Mouse (Mus musculus) embryo, embryonic 10.5 days (tissue): ENCODE measurements around the gene Zzz3.

Source experiments
- DNase-seq: peaks from one replicate; pipeline ENCODE4 v3.0.0-alpha.2; 2015; ENCODE audit warnings: low spot score

Gene Zzz3

DNA sequence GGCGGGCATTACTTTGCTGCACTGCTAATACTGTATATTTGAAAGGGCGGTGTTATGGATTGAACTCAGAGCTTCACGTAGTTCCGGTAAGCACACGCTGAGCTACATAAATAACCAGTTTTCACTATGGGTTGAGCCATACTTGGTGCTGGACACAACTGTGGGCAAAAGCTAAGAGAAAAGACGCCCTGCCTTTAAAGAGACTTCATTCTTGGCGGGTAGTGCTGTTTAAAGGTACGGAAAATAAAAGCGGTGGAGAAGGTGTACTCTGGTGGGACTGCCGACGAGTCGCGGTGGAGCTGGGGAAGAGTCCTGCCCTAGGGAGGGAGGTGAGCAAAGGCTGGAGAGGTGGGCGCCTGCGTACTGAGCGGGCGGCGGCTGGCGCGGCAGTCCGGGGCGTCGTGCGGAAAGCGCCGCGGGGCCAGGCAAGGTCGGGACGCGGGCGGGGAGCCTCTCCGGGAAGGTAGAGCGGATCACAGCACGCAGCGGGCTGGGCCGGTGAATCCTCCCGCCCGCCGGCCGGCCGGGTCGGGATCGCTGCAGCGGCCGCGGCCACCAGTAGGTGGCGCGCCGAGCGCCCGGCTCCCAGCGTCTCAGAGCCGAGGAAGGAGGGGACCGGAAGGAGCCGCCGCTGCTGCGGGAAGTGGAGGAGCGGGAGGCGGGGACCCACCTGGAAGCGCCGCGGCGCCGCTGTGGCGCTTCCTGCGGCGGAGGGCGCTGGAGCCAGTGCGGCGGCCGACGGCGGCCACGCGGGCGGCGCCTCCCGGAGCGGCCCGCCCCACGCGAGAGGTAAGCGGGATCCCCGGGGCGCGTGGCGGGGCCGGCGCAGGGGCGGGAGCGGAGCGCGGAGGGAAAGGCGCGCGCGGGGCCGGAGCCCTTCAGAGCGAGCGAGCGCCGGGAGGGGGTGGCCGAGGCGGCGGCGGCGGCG, at the start of gene Zzz3:
TSS of gene Zzz3 (plus strand) at position 124 of the 928 bp plus-strand sequence.
- DNase-seq = peak; percentile 94

DNA sequence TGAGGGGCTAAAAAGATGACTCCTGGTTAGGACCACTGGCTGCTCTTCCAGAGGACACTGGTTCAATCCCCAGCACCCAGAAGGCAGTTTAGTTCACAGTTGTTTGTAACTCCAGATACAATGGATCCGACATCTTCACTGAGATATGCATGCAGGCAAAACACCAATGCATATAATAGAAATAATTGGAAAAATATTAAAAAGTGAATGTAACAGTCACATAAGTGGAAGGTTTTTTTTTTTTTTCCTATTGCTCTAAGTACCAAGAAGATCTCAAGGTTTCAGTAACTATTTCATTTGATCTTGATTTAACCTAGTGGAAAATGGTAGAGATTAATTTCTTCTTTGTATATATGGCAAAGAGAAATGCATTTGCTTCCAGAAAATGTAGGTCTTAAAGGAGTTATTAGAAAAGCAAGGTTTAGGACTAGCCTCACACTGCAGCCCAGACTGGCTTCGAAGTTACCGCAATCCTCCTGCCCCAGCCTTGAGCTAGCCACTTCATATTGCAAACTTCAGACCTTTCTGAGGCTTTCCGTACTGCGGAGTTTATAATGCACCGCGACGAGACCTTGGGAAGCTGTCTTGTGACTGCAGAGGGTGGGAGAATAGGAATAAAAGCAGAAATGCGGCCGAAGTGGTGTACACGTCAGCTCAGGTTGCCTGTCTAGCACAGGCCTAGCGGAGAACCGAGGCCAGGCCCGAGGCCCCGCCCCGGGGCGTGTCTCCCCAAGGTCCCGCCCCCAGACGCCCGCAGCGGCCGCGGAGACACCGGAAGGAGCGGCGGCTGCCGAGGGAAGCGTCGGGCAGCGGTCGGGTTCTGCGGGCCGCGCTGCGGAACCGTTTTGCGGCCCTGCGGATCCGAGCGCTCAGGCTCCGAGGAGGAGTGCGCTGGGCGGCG, 49.3 kb upstream of the Zzz3 start, which contains the start of gene Usp33:
TSS of gene Usp33 (plus strand) at position 747 of the 901 bp plus-strand sequence.
- peak; percentile 94 for DNase-seq

DNA sequence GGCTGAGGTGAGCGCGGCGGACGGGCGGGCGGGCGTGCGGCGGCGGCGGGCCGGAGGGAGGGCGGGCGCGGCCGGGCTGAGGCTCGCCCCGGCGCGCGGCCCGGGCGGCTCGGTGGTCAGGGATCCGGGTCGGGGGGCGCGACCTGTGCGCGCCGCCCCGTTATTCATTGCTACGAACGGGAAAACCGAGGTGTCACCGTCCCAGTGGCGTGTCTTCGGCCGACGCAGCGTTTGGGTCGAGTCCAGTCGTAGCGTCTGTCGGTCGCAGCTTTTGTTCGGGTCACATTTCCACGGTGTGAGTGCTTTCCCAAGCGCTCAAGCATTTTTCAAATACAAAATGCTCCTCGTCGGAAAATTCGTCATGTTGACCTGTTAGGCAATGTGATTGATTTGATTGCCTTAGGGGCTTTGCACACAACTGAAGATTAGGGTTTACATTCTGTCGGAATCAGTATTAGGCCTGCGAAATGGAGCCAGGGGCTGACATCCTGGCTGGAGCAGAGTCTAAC, 48.6 kb upstream of the Zzz3 start:
- peak; percentile 51 for DNase-seq

DNA sequence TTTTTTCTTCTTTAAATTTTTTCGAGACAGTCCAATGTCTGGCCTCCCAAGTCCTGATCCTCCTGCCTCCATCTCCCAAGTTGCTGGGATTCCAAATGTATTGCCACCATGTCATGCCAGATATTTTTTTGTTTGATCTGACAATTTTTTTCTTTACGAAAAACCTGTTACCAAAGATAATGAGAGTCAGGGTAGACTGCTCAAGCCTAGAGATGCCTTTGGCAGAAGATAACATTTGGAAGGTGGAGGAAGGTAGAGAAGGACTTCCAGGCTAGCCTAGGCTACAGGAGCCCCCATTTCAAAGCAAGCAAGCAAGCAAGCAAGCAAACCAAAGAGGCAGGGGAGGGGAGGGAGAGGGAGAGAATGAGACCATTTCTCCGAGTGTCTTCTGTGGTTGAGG, 48.0 kb upstream of the Zzz3 start:
- DNase-seq = no peak

DNA sequence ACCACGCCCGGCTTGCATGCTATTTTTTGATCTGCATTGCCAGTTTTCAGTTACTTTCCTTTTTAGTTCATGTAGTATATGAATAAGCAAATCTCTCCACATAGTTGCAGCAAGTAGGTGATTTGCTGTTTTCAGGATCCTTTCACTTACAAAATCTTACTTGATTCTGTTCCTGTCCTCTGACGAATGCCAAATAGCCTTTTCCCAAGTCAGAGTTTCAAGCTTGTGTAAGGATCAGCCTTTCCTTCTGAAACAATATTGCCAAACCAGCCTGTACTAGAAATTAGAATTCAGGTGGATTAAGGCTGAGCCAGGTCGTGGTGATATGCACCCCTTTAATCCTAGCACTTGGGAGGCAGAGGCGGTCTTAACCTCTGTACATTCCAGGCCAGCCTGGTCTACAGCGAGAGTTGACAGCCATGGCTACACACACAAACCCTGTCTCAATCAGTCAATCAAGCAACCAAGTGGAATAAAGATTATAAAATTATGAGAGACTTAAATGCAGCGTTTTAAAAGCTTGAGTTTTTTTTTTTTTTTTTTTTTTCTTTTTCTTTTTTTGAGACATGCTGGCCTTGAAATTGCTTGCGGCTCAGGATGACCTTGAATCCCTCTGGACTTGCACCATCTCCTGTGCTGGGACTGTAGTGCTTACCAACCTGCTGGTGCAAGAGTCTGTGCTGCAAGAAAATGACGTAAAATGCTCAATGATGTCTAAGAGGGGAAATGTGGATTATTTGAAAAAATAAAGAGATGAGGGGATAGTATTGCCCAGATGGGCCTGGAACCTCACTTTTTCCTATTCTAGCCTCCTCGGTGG, 47.1 kb upstream of the Zzz3 start:
- no peak for DNase-seq

DNA sequence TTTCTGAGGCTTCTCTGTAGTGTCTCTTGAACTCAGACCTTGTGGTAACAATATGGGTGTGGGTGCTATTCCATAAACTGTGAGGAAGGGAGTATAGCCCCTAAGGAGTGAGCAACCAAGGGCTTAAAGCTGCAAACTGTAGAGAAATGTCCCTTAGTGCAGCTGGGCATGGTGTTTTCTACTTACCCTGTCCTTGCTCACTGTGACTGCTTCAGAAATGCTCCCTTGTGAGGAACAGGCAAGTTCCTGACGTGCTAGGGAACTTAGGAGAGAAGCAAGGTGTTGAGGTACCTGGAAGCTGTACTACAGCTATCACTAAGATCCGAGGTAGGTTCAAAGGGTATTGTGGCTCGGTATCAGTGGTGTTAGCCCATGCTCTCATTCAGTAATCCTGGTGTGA, 44.8 kb upstream of the Zzz3 start:
- no peak for DNase-seq

DNA sequence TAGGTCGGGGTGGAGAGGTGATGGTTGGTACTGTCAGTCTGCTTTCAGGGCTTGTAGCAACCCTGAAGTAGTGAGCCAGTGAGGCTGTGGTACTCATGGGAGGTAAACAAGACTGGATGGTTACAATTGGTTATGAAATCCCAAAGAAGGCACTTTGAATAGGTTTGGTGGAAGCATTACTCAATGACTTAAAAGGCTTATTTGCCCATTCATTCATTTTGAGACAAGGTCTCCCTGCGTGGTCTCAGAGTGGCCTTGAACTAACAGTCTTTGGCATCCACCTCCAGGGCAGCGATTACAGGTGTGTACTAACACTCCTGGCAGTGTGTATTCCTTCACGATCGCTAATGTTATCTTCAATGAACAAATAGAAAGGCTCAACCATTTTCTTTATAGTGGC, 44.3 kb upstream of the Zzz3 start:
- DNase-seq = no peak

DNA sequence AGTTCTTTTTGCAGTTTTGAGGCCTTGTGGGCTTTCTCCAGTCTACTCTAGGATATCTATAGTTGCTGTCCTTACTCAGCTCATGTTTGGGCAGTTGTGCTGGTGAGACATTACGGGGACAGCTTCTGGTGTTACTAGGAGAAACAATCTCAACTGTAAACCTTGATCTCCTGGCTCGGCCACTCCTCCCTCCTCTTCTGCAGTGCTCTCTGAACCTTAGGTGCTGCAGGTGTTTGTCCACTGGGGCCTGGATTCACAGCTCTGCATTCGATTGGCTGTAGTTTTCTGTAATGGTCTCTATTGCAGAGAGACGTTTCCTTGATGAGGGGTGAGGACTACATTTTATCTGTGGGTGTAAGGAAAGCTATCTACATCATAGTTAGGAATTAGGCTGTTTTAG, 43.0 kb upstream of the Zzz3 start:
- no peak for DNase-seq

DNA sequence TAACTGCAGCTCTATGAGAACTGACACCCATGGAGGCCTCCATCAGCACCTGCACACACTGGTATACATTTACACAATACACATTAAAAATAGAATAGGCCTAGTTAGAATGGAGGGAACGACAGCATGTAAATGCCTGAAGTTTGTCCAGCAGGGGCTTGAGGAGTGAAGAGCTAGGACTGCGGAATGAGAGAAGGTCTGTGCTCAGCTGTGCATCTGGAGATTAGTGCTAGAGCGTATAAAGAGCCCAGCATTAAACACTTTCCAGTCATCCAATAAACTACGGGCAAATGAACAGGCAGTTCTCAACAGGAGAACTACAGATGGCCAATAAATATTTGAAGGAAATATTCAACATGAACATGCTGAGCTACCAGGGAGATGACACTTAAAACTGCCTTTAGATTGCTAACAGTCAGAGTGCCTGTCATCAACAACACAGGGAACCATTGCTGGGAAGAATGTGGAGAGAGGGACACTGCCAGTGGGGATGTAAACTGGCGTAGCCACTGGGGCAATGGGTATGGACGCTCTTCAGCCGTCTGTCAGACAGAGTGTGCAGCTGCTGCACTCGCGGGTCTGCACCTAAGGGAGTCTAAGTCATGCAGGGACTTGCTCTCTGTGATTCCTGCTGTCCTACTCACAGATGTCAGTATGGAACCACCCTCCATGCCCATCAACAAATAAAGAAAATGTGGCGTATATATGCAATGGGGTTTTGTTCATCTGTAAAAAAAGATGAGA, 41.7 kb upstream of the Zzz3 start:
- DNase-seq = no peak

DNA sequence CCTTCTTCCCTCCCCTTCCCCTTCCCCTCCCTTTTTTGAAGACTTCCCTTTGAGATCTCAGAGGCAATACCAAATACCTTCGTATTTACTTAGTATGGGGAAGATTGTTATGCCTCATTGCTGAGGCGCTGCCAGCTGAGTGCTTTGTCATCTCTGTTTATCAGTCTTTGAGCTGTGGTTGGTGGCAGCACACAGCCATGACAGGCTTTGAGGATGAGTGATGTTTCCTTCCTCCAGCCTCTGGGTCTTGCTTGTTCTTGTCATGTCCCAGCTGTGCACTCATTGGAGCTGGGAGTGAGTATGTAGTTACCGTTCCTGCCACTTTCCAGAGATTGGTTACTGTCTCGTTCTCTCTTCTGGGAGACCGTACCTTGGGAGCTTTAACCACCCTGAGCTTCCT, 39.9 kb upstream of the Zzz3 start:
- peak; percentile 21 for DNase-seq

DNA sequence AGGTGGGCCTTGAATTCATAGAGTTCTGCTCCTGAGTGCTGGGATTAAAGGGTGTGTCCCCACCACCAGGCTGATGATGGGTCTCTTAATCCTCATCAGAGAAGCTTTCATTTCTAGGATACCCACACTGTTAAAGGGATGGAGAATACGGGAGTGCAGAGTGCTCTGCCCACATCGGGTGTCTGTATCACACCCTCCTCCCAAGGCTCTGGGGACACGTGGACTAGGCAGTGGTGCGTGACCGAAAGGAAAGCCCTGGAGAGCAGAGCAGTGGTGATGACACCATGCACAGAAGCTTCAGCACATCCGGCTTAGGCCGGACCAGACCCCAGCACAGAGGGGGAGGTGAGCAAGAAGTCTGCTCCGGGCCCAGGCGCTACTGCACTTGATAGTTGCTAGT, 38.5 kb upstream of the Zzz3 start:
- DNase-seq = no peak

DNA sequence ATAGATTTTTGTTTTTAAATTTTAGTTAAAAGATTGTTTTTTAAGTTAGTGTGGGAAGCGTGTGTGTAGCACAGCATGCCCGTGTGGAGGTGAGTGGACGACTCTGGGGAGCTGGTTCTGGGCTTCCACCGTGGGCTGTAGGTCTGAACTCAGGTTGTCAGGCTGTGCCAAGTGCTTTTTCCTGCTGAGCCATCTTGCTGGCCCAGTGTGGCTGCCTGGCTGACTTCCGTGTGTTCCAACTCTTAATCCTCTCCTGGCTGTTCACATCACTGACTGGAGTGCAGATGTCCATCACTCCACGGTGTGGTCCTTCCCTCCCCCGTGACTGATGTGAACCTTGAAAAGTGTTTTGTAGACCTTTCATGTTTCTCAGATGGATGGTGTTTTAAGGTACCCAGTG, 36.1 kb upstream of the Zzz3 start:
- DNase-seq = no peak

DNA sequence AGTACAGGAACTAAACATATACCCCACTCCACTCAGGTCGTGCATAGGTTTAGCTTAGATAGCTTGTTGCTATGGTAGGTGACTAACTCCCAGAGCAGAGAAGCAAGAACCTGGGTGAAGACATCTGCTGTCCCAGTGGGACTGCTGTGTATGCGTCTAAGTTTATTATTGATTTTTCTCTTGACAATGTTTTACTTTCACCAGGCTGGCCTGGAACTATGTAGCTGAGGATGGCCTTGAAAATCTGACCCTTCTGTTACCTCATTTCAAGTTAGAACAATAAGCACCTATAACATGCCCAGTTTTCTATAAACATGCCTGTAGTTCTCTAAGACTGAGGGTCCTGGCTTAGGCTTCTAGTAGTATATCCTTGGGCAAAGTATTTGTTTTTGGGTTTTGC, 31.1 kb upstream of the Zzz3 start:
- DNase-seq = no peak

DNA sequence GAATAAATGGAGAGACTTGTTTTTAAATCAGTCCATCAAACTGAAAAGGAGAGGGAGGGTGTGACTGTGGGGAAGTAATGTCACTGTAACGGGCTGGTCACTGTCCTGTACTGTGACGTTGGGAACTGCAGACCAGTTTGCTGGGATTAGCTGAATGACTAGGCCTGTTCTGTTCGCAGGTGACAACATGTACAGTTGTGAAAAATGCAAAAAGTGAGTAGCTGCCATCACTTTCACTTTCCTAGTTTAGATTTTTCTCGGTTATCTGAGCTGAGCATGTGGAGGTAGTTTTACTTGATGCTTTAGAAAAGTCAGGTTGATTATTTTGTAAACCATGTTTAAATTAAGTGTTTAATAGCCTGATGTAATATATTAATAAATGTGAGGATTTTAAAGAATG, 19.2 kb upstream of the Zzz3 start:
- no peak for DNase-seq

DNA sequence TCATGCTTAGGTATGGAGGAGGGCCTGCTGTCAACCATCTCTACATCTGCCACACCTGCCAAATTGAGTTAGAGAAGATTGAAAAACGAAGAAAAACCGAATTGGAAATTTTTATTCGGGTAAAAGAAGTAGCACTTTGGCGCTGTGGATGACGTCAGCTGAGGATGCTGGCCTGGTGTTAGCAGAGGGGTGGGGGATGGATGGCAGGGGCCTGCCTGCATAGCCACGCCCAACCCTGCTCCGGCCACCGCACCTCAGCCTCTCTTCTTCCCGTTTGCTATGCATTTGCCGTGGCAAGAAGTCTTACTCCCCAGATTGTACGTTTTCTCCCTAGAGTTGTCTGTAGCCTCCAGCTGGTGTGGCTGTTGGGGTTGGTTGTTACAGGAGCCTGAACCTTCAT, 11.2 kb upstream of the Zzz3 start:
- DNase-seq = no peak

DNA sequence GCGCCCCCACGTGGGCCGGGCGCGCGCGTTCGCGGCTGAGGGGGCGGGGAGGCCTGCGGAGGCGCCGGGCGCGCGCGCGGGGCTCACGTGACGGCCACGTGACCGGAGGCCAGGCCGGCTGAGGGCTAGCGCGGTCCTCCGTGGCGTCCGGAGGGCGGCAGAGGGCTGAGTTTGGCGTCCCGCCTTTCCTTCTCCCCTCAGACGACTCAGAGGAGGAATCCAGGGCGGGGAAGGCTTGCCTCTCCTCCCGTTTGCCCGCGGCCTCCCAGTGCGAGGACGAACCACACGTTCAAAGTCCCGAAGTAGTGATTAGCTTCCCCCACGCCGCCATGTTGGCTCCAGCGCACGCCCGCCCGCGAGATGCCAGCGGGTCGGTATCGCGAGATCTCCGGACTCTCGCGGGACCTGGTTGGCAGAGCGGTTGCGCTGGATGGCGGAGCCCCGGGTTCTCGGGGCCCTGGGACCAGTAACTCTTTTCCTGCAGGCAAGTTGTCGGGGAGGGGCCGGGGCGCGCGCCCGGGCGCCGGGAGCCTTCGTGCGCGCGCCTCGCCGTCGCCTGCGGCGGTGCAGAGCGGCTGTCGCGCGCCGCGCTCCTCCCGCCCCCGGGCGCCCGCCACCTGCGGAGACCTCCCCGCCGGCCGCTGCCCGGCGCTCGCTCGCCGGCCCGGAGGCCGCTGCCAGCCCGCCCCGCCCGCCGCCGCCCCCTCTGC, 1.2 kb downstream of the Zzz3 start:
- peak; percentile 95 for DNase-seq

DNA sequence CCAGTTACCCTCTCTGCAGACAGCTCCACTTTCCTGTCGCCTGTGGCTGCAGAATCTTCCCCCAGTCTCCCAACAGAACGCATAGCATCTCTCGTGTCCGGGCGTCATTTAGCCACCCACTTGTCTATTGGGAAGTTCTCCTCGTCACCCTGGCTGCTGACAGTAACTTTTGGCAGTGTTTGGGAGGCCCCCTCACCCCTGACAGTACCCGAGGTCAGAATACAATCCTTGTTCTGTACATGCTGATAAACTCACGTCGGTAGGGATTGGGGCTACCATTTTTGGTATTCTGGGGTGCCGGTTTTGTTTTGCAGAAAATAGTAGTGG, 1.7 kb downstream of the Zzz3 start:
- no peak for DNase-seq

DNA sequence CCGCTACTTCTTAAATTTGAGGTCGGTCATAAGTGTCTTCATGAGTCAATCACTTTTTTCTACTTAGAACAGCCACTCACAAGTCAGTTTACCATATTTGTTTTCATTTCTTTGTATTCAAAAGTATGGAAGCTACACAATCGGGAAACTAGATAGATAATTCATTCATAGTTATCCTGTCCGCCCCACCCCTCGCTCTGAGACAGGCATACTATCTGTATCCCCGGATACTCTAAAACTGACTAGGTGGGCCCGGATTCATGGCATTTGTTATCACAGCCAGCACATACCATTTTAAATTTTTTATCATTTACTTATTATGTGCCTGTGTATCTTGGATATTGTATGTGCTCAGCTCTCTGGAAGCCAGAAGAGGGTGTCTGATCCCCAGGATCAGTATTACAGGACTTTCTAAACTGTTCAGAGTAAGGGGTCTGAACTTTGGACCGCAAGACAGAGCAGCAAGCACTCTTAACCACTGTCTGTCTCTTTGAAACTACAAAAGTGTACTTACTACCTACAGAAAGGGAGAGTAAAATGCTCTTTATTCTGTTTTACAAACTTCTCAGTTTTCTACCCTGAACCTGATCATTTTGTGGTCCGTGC, 2.2 kb downstream of the Zzz3 start:
- peak; percentile 6 for DNase-seq

DNA sequence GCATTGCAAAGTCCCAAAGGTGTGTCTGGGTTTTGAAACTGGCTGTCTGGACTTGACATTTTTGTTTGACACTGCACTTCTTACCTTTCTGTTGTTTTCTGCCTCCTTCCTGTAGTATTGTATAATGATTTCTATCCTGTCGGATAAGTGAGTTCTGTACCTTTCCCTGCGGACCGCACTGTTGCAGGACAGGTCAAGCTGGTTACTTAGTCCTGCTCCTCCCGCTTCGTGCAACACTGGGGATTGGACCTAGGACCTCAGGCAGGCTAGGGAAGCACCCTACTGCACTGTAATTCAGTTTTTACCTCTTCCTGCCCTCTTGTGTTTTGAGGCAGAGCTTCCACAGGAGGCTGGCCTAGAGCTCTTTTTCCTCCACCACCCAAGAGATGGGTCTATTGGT, 5.2 kb downstream of the Zzz3 start:
- DNase-seq = no peak

DNA sequence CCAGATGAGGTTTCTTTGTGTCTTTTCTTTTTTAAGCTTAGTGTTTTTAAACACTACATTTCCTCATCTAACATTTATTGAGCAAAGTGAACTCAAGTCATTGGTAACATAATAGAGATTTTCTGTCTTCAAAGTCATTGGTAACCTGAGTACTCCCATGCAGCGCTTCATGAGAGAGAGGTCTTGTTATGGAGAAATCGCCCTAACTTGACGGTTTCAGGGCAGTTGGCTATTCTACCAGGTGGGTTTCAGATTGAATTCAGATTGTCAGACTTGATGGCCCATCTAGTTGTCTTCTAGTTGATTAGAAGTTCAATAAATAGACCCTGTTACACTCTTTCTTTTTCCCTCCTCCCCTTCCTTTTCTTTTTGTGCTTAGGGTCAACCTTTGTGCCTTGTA, 5.6 kb downstream of the Zzz3 start:
- no peak for DNase-seq
